Mouse (Mus musculus) cerebellum, adult 11 months (tissue): ENCODE data around the gene Scarb1.

Experiments used
- DNase-seq: peaks from one replicate; pipeline ENCODE4 v3.0.0; 2022

The Scarb1 gene

DNA sequence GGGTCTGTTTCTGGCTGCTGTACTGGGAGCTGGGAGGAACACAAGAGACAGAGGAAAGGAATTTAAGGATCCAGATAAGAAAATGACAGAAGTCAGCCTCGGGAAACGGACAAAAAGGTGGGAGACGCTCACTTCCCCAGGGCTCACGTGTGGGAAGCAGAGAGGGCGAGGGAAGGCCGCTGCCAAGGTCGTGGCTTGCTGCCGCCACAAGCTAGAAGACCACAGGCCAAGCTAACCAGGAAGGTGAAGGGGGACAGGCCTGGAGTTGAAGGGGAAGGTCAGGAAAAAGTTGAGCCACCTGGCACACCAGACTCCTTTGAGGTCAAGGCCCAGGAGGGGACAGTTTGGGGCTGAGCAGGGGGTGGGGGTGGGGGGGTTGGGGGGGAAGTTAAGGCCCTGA, 10.2 kb downstream of the Scarb1 start:
- DNase-seq = no peak

DNA sequence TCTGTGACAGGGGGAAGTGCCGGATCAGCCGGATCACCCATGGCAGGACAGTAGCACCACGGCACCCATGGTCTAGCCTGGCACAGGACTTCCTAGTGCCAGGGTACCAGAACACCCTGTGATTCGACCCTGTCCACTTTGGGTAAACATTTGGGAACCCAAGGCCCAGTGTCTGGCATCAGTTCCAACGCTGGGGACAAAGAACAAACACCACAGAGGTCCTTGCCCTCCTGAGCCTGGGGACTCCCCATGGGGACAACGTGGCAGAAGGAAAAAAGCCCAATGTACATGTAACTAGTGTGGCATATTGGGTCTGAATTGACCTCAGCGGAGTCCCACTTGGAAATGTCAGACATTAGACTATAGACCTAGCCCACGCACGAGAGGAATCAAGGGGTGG, 10.7 kb downstream of the Scarb1 start:
- DNase-seq = no peak

GRCm38 (mm10) chr5:125327596-125328385, 13.1 kb downstream of the Scarb1 start:
- DNase-seq = no peak

DNA sequence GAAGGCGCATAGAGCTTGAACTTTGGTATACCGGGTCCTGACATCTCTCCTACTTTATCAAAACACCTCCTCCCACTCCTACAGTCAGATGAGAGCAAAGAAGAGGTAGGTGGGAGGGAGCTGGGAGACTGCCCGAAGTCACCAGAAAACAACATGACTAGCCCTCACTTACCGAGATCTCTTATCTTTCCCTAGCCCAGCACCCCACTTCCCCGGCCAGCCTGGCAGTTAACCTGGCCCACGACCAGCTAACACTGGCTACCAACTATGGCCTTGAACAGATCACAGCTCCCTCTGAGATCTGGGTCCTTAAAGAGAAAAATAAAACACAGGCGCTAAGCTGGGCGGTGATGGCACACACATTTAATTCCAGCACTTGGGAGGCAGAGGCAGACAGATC, 14.5 kb downstream of the Scarb1 start:
- no peak for DNase-seq

DNA sequence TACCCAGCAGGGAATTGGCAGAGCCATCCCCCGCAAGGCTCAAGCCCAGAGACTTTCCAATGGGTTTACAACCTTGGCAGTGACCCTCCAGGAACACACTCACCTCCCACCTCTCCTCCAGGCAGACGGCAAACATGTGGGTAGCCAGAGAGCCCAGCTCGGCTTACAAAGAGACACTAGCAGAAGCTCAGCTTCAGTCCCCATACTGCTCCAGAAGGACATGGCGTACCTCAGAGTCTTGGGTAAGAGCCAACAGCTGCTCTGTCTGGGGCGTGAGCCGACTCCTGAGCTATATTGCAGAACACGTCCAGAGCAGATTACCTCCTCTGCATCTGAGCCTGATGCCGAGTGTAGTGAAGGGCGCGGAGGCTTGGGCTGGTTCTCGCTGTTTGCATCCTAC, 15.0 kb downstream of the Scarb1 start:
- DNase-seq = no peak

DNA sequence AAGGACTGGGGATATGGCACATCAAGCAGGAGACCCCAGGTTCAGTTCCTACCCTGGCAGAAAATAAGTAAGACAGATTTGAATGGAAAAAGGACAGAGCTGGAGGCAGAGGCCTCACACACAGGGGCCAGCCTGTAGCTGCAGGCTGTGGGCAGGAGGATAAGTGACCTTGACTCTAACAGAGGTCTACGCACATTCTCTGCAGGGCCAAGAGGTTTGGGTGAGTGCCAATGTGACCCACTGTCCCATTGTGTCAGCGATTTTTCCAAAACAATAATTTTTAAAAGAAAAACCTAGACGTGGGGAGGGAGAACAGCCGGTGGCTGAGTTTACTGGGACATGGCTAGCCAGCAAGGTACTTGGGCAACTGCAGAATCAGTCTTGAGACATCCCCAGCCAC, 15.6 kb downstream of the Scarb1 start:
- no peak for DNase-seq

DNA sequence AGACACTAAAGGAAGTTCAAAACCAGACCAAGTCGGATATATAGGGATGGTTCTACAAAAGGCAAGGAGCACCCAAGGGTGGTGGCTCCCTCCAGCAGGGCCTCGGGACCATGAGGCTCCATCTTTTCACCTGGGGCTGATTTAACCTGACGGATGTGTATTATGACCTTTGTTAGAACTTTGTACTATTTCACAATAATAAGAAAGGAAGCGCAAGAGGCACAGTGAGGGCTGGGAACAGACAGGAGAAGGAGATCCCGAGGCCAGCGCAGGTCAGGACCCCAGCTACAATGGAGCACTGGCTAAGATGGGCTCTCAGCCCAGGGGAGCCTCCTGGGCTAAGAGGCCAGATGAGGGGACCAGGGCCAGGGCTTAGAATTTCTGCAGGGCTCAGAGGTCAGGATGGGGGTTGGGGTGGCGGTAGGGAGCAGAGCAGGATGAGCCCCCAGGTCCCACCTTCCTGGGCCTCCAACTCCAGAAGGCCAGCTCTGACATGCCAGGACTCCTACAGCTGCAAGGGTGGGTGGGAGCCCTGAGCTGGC, 16.9 kb downstream of the Scarb1 start:
- no peak for DNase-seq

GRCm38 (mm10) chr5:125323128-125323527, 17.8 kb downstream of the Scarb1 start:
- no peak for DNase-seq

DNA sequence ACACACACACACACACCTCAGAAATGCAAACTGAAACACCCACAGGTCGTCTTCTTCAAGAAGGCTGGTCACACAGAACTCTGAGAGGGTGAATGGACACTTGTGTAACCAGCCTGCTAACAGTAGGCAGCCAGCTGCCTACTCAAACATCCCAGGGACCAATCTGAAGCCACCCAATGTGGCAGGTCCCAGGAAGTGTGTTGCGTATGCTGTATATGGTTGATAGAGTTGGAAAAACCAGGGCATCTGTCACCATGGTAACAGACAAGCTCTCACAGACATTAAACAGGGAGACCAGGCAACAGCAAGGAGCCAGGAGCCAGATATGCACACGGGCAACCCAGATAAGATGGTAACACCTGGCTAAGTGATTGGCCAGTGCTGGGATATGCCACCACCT, 19.1 kb downstream of the Scarb1 start:
- DNase-seq = no peak

- DNase-seq = no peak
These were observed 21.7 kb downstream of the Scarb1 start for GRCm38 (mm10) chr5:125319057-125319800.

GRCm38 (mm10) chr5:125317953-125318352, 22.9 kb downstream of the Scarb1 start:
- DNase-seq = no peak

- no peak for DNase-seq
These were observed 23.6 kb downstream of the Scarb1 start for GRCm38 (mm10) chr5:125317296-125317695.

DNA sequence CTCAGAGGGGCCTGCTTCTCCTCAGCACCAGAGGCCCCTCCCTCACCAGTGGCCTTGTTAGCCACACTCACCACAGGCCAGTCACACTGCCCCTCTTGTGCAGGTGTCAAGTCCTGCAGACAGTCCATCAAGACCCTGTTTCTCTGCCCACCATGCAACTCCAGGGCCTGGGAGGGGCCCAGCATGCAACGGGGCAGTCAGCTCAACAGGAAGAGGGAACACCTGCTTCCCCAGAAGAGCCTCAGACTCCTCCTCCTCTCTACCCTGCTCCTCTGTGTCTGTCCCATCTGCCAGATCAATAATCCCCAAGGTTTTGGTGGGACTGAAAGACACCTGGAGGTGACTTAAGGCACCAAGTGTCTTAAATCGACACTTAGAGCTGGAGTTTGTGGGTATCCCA, 24.1 kb downstream of the Scarb1 start:
- DNase-seq = no peak

- no peak for DNase-seq
These were observed 25.8 kb downstream of the Scarb1 start for GRCm38 (mm10) chr5:125315110-125315509.

GRCm38 (mm10) chr5:125313991-125314390, 26.9 kb downstream of the Scarb1 start:
- DNase-seq = no peak

DNA sequence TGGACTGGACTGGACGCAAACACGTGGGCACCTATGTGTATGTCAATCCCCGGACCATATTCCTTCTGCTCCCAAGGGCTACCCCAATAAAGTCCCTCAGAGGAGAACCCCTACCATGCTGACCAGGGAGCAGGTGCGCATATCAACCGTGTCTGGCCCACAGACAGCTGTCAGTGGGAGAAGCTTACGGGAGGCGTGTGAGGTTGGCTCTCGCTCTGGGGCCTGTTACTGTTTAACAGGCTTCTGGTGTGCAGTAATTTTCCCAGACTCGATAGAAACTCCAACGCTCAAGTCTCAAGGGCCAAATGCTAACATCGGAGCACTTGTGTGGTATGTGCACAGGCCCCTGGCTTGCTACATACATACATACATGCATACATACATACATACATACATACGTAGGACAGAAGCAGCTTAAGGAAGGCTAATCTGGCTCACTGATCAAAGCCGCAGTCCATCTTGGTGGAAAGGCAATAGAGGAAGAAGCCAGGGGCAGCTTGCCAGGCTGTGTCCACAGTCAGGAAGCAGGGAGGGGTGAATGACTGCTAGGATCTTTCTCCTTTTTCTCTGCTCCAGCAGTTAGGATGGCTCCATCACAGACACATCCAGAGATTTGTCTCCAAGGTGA, 27.8 kb downstream of the Scarb1 start:
- no peak for DNase-seq

- DNase-seq = no peak
These were observed 29.9 kb downstream of the Scarb1 start for GRCm38 (mm10) chr5:125310986-125311385.

DNA sequence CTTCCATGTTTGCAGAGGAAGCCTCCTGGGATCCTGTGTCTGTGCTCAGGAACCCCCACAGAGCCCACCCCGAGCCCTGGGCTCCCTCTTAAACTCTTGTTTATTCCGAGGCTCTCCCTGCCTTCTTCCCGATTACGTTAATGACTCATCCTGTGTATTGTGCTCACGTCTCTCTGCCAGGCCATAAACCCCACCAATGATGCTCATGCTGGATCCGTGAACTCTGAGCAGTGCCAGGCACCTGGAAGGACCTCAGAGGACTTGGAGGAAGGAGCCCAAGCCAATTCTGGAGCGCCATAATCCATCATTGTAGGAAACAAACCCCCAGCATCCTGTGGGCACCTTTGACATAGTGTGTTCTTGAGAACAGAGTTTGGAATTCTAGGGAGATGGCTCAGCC, 31.7 kb downstream of the Scarb1 start:
- no peak for DNase-seq

- no peak for DNase-seq
These were observed 34.1 kb downstream of the Scarb1 start for GRCm38 (mm10) chr5:125306824-125307223.

- DNase-seq = no peak
These were observed 34.5 kb downstream of the Scarb1 start for GRCm38 (mm10) chr5:125306372-125306771.

- DNase-seq = no peak
These were observed 35.4 kb downstream of the Scarb1 start for GRCm38 (mm10) chr5:125305229-125306081.

- DNase-seq = no peak
These were observed 36.5 kb downstream of the Scarb1 start for GRCm38 (mm10) chr5:125304245-125304856.
